Mouse (Mus musculus) C2C12 (cell line): ENCODE data around the gene Blm. TPM values are rescaled to one million over a fixed set of nuclear protein-coding genes. Genes with fewer than 3 reads are reported as not detected.
"Not testable (repeated sequence)": the region's sequence is repeated elsewhere in the genome, so short reads cannot be mapped to it uniquely, and the experiment has no call there.

Experiments used
- H3K27me3 ChIP-seq: one replicate; pipeline ENCODE4 v1.6.1; 2011; ENCODE audit not compliant: control insufficient read depth, insufficient read depth, insufficient read length
- H3K36me3 ChIP-seq: one replicate; pipeline ENCODE4 v1.6.1; 2011; ENCODE audit not compliant: control insufficient read depth, insufficient read depth
- H3K4me3 ChIP-seq: one replicate; pipeline ENCODE4 v1.5.1; 2011; ENCODE audit warnings: mild to moderate bottlenecking, control low read depth; ENCODE audit not compliant: poor library complexity, insufficient read depth, severe bottlenecking
- H3K79me2 ChIP-seq: one replicate; pipeline ENCODE4 v1.6.1; 2011; ENCODE audit not compliant: control insufficient read depth, insufficient read depth
- H3K79me3 ChIP-seq: one replicate; pipeline ENCODE4 v1.6.1; 2011; ENCODE audit warnings: low read depth, control low read depth
- H3ac ChIP-seq: one replicate; pipeline ENCODE3; 2011; ENCODE audit warnings: low read depth; ENCODE audit not compliant: control insufficient read depth, insufficient read length
- CEBPB ChIP-seq: IDR thresholded peaks from one replicate; pipeline ENCODE4 v1.6.1; 2011; ENCODE audit warnings: low read depth, mild to moderate bottlenecking, control low read depth, moderate library complexity
- CTCF ChIP-seq: IDR thresholded peaks from one replicate; pipeline ENCODE4 v1.5.1; 2011; ENCODE audit not compliant: control insufficient read depth, insufficient read depth, insufficient read length
- FOSL1 ChIP-seq: IDR thresholded peaks from one replicate; pipeline ENCODE4 v1.8.0; 2011; ENCODE audit warnings: mild to moderate bottlenecking, low read length; ENCODE audit not compliant: poor library complexity, insufficient read depth, severe bottlenecking
- MAX ChIP-seq: IDR thresholded peaks from one replicate; pipeline ENCODE4 v1.6.1; 2011; ENCODE audit warnings: mild to moderate bottlenecking, control low read depth
- MYOD1 ChIP-seq: IDR thresholded peaks from one replicate; pipeline ENCODE4 v1.6.1; 2011; ENCODE audit warnings: low read depth; ENCODE audit not compliant: control insufficient read depth, insufficient read length
- MYOG ChIP-seq: IDR thresholded peaks from one replicate; pipeline ENCODE4 v1.6.1; 2011; ENCODE audit not compliant: control insufficient read depth, insufficient read length; ENCODE audit errors: extremely low read depth
- USF1 ChIP-seq: IDR thresholded peaks from one replicate; pipeline ENCODE4 v1.6.1; 2011; ENCODE audit warnings: low read depth, mild to moderate bottlenecking, control low read depth, moderate library complexity
- polyA plus RNA-seq: library from polyadenylated mRNA; unstranded; fragments of >200 nt; fragmentation: generic; extraction: Trizol; gene quantifications from one replicate; pipeline ENCODE4 v1.2.1, GENCODE M21; 2012; ENCODE audit warnings: missing spikeins

Gene Blm
- polyA plus RNA-seq, 1 experiment: 2.6 TPM

DNA sequence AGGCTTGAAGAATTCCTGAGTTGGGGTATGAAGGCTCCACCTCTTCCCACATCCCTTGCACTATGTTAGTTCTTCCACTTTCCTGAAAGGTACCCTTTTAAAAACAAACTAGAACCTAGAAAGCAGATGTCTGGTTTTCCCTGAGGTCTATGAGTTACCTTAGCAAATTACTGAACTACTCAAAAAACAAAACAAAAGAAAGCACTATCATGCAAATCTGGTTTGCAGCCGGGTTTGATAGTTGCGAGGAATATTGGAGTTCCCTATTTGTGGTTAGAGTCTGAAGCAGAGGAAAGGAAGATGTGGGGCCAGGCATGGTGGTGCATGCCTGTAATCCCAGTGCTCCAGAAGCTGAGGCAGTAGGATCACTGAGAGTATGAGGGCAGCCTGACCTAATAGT is 4.3 kb downstream of the Blm start:
- peaks cover 58% of the 10 kb centered on the region for H3K79me2 ChIP-seq
- H3ac ChIP-seq: no peak overlapping the region
- H3K36me3 ChIP-seq: no peaks in the 10 kb centered on the region
- no peak overlapping the region for H3K4me3 ChIP-seq
- no peak for TF ChIP-seq CTCF
- no peak for TF ChIP-seq MYOG
- TF ChIP-seq CEBPB: no peak
- no peak for TF ChIP-seq USF1
- no peak for TF ChIP-seq MYOD1
- TF ChIP-seq MAX: no peak
- TF ChIP-seq FOSL1: no peak
- peaks cover 30% of the 10 kb centered on the region for H3K79me3 ChIP-seq
- H3K27me3 ChIP-seq: no peaks in the 10 kb centered on the region

DNA sequence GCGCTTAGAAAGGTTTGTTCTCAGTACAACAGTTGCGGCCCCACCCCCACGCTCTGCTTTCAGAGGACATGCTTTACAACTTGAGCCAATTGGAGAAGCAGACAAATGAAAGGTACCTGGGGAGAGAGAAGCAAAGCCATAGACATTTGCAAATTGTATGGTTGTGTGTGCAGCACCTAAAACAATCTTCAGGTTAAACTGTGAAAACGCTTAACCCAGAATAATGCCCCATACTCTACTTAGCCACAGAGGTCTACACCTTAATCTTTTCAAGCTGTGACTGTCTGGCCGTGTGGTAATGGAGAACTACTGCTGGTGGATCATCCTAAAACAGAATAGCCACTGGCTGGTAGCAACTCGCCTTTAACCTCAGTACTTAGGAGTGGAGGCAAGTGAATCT is 8.2 kb downstream of the Blm start:
- Histone ChIP-seq H3K79me3 (peaks cover 19% of the 10 kb centered on the region), H3K27me3 (no peaks in the 10 kb centered on the region), H3ac (no peak overlapping the region), H3K36me3 (no peaks in the 10 kb centered on the region), H3K4me3 (no peak overlapping the region), H3K79me2 (peaks cover 57% of the 10 kb centered on the region)
- TF ChIP-seq CTCF (no peak), FOSL1 (no peak), CEBPB (no peak)

DNA sequence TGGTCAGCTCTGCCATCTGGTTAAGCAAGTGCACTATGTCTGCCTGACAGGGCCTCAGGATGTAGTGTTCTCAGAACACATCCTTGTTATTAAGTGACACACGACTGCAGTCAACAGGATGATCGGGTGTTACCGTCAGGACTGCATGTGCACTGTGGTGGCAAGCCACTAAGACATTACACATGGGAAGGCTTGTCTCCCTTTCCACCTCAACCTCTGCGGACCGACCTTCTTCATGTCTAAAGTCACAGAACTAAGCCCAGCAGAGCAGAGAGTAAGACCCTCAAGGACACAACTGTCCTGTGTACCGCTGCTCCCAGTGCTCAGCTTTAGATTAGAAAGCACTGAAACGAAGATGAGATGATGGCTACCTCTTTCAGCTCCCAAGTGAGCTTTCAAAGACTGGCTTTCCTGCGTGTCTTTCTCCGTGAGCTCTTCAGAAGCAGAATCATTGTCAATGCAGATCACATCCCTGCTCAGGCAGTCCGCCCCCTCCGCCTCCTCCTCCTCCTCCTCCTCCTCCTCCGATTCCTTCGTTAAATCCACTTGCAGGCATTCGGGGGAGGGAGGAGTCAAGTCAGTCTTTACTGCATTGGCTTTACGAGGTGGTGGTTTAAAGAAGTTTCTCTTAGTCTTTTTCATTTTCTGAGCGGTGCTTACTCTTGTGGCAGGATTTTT is 22.4 kb downstream of the Blm start:
- no peak overlapping the region for H3K4me3 ChIP-seq
- H3K79me2 ChIP-seq: no peaks in the 10 kb centered on the region
- TF ChIP-seq FOSL1 (no peak), MYOG (no peak), MAX (no peak), CEBPB (no peak), USF1 (no peak), CTCF (no peak), MYOD1 (no peak)
- no peaks in the 10 kb centered on the region for H3K27me3 ChIP-seq
- H3K36me3 ChIP-seq: peaks cover 18% of the 10 kb centered on the region
- H3K79me3 ChIP-seq: no peaks in the 10 kb centered on the region
- H3ac ChIP-seq: no peak overlapping the region

GRCm38 (mm10) chr7:80507697-80508096 is 27.2 kb downstream of the Blm start:
- H3K36me3 ChIP-seq: peaks cover 20% of the 10 kb centered on the region
- H3ac ChIP-seq: not testable (repeated sequence)

DNA sequence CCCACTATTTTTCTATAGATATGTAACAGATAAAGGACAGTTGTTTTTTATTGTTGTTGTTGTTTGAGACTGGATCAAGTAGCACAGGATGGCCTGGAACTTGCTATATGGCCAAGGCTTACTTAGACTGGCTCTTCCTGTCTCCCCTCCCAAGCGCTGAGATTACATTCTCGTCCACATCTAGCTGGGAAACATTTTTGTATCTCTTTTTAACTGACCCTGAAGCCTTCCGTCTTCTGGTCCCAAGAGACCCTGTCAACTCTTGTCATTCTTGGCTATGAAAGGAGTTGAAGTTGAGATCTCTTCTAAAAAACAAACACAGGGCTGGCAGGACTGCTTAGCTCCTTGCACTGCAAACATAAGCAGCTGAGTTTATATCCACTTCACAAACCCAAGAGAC is 28.9 kb downstream of the Blm start:
- Histone ChIP-seq H3K79me2 (no peaks in the 10 kb centered on the region), H3K36me3 (peaks cover 27% of the 10 kb centered on the region)

More at GRCm38 (mm10) chr7:80507697-80508096, 27.2 kb downstream of the Blm start:
- not testable (repeated sequence) for H3K79me2 ChIP-seq, H3K4me3 ChIP-seq, H3K79me3 ChIP-seq, H3K27me3 ChIP-seq

DNA sequence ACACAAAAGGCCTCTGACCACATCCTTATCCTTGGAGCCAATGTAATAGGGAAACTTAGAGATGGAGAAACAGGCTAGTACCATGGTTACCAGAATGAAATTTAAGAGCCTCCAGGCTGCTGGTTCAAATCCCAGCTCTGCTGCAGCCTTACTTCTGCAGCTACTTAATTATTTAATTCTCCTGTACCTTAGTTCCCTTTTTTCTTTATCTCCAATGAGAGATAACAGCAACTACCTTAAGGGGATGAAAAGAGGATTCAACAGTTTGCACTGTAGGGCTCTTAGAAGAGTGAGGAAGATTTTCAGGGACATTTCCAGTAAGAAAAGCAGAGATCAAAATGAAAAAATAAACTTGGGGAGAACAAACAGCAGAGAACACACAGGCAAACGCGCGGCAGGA is 30.0 kb downstream of the Blm start:
- no peaks in the 10 kb centered on the region for H3K27me3 ChIP-seq
- no peaks in the 10 kb centered on the region for H3K79me2 ChIP-seq
- no peak overlapping the region for H3ac ChIP-seq
- H3K79me3 ChIP-seq: no peaks in the 10 kb centered on the region
- peaks cover 26% of the 10 kb centered on the region for H3K36me3 ChIP-seq
- TF ChIP-seq CEBPB (no peak), CTCF (no peak), MYOG (no peak), USF1 (no peak), MAX (no peak), MYOD1 (no peak), FOSL1 (no peak)
- no peak overlapping the region for H3K4me3 ChIP-seq

More for the DNA sequence above, 28.9 kb downstream of the Blm start:
- no peak overlapping the region for H3ac ChIP-seq
- TF ChIP-seq CTCF (no peak), MAX (no peak), MYOD1 (no peak), CEBPB (no peak), MYOG (no peak), FOSL1 (no peak), USF1 (no peak)
- no peaks in the 10 kb centered on the region for H3K27me3 ChIP-seq
- no peaks in the 10 kb centered on the region for H3K79me3 ChIP-seq
- H3K4me3 ChIP-seq: no peak overlapping the region
